Mouse (Mus musculus): Measurements from ENCODE around the gene Afdn. TPM values are rescaled to one million over a fixed set of nuclear protein-coding genes. Genes with fewer than 3 reads are reported as not detected.

Afdn gene
- polyA plus RNA-seq, 1 experiment from 2014 or later = 95.8 TPM

DNA sequence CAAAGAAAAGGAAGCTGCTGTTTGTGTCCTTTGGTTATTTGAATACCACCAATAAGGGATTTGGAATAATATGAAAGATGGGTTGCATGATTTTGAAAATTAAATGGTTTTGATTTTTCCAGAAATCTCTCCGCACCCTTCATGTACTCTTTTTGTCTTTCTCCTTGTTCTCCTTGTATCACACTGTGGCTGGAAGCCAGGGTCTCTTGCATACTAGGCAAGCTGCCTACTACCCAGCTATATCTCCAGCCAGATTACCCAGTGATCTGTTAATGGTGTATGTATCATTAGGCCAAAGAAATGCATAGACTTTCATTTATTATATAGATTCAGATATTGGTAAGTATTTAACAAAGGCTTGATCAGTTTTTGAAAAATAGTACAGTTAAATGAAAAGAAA, 45.7 kb downstream of the Afdn start:
- ATAC-seq (replicated peaks; ENCODE audit: insufficient number of reproducible peaks, low FRiP score, low TSS enrichment) = no peak
- Histone ChIP-seq H3K36me3 (ENCODE audit: control insufficient read depth, insufficient read depth, low read length) (peaks cover 15% of the 10 kb centered on the region), H3K9ac (ENCODE audit: low read depth, low read length) (no peak overlapping the region), H3K27me3 (ENCODE audit: control insufficient read depth, insufficient read depth, low read length) (no peaks in the 10 kb centered on the region), H3K9me3 (replicated peaks; ENCODE audit: control insufficient read depth, low read length) (no peaks in the 10 kb centered on the region), H3K4me3 (ENCODE audit: low read depth, low read length) (no peak overlapping the region), H3K27ac (ENCODE audit: low read depth, low read length) (no peak overlapping the region), H3K4me1 (ENCODE audit: control insufficient read depth, insufficient read depth, low read length) (peaks cover 2% of the 10 kb centered on the region; the same call in 1 of the 2 replicates), H3K4me2 (no peak overlapping the region)
- 93% methylated on average over 1 of the region's 1 CpGs for WGBS (ENCODE audit: insufficient replicate concordance)

DNA sequence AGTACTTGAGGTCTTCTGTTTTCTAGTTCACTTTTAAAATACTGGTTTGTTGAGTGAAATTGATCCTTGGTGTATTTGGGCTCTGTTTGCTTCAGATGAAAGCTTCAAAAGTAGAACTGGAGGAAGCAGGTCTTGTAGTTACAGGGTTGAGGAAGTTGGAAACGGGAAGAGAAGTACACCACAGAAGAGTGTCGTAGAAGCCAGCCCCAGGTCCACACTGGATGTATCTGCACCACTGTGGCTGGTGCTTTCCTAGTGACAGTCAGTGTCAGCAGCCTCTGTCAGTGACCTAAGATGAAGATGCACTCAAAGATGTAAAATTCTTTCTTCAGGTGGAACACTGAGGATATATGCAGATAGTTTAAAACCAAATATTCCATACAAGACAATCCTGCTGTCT, 57.5 kb downstream of the Afdn start:
- H3K9me3 ChIP-seq (replicated peaks; ENCODE audit: control insufficient read depth, low read length) = no peaks in the 10 kb centered on the region
- no peaks in the 10 kb centered on the region for H3K4me1 ChIP-seq (ENCODE audit: control insufficient read depth, insufficient read depth, low read length)
- peaks cover 10% of the 10 kb centered on the region; the same call in 1 of the 2 replicates for H3K36me3 ChIP-seq (ENCODE audit: control insufficient read depth, insufficient read depth, low read length)
- H3K27ac ChIP-seq (ENCODE audit: low read depth, low read length) = no peak overlapping the region
- no peak overlapping the region for H3K9ac ChIP-seq (ENCODE audit: low read depth, low read length)
- no peak overlapping the region for H3K4me2 ChIP-seq
- 78% methylated on average over 2 of the region's 2 CpGs for WGBS (ENCODE audit: insufficient replicate concordance)
- ATAC-seq (replicated peaks; ENCODE audit: insufficient number of reproducible peaks, low FRiP score, low TSS enrichment) = no peak
- H3K4me3 ChIP-seq (ENCODE audit: low read depth, low read length) = no peak overlapping the region
- no peaks in the 10 kb centered on the region for H3K27me3 ChIP-seq (ENCODE audit: control insufficient read depth, insufficient read depth, low read length)

DNA sequence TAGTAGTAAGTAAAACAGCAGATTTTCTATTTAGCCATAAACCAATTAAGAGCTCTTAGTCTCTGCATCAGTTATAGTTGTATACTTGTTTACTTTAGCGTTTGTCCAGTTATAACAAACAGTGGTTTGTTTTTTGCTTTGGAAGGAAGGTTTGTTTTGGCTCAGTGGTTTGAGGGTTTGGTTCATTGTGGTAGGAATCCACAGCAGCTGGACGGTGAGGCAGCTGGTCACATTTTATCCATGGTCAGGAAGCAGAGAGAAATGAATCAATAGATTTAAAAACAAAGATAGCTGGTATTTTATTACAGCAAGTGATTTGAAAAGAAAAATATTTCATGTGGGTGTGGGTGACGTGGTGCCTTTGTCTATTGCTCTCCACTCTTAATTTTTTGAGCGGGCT, 59.0 kb downstream of the Afdn start:
- Histone ChIP-seq H3K9ac (ENCODE audit: low read depth, low read length) (no peak overlapping the region), H3K9me3 (replicated peaks; ENCODE audit: control insufficient read depth, low read length) (no peaks in the 10 kb centered on the region), H3K4me2 (no peak overlapping the region), H3K27ac (ENCODE audit: low read depth, low read length) (no peak overlapping the region), H3K4me3 (ENCODE audit: low read depth, low read length) (no peak overlapping the region), H3K27me3 (ENCODE audit: control insufficient read depth, insufficient read depth, low read length) (no peaks in the 10 kb centered on the region), H3K36me3 (ENCODE audit: control insufficient read depth, insufficient read depth, low read length) (peaks cover 10% of the 10 kb centered on the region; the same call in 1 of the 2 replicates), H3K4me1 (ENCODE audit: control insufficient read depth, insufficient read depth, low read length) (no peaks in the 10 kb centered on the region)
- WGBS (ENCODE audit: insufficient replicate concordance) = 89% methylated on average over 4 of the region's 4 CpGs
- ATAC-seq (replicated peaks; ENCODE audit: insufficient number of reproducible peaks, low FRiP score, low TSS enrichment) = no peak

- Histone ChIP-seq H3K27me3 (ENCODE audit: control insufficient read depth, insufficient read depth, low read length) (no peaks in the 10 kb centered on the region), H3K9me3 (replicated peaks; ENCODE audit: control insufficient read depth, low read length) (no peaks in the 10 kb centered on the region), H3K27ac (ENCODE audit: low read depth, low read length) (no peak overlapping the region), H3K36me3 (ENCODE audit: control insufficient read depth, insufficient read depth, low read length) (peaks cover 18% of the 10 kb centered on the region; the same call in 1 of the 2 replicates), H3K9ac (ENCODE audit: low read depth, low read length) (no peak overlapping the region), H3K4me2 (no peak overlapping the region), H3K4me1 (ENCODE audit: control insufficient read depth, insufficient read depth, low read length) (no peaks in the 10 kb centered on the region), H3K4me3 (ENCODE audit: low read depth, low read length) (no peak overlapping the region)
- ATAC-seq (replicated peaks; ENCODE audit: insufficient number of reproducible peaks, low FRiP score, low TSS enrichment) = no peak
- 92% methylated on average over 2 of the region's 2 CpGs for WGBS (ENCODE audit: insufficient replicate concordance)
Measured at GRCm38 (mm10) chr17:13820676-13821075, 60.3 kb downstream of the Afdn start.

DNA sequence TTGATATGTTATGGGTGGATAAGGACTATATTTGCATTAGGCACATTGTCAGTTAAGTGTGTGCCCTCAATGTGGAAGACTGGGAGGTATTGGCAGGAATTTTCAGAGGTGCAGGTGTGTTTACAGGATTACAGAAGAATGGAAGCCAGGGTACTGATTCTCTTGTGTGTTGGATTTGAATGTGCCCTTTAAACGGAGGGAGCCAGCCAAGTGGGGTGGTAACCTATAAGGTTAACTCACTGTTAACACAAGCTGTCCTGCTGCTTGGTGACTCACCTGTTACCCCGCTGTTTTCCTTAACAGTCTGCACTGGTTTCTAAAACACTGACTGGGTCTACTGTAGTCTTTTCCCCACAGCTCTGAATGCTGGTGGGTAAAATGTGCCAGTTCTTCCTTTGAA, 65.1 kb downstream of the Afdn start:
- ATAC-seq (replicated peaks; ENCODE audit: insufficient number of reproducible peaks, low FRiP score, low TSS enrichment) = no peak
- H3K4me3 ChIP-seq (ENCODE audit: low read depth, low read length) = no peak overlapping the region
- H3K27me3 ChIP-seq (ENCODE audit: control insufficient read depth, insufficient read depth, low read length) = no peaks in the 10 kb centered on the region
- H3K9ac ChIP-seq (ENCODE audit: low read depth, low read length) = no peak overlapping the region
- no peak overlapping the region for H3K4me2 ChIP-seq
- H3K36me3 ChIP-seq (ENCODE audit: control insufficient read depth, insufficient read depth, low read length) = peaks cover 9% of the 10 kb centered on the region; the same call in 1 of the 2 replicates
- WGBS (ENCODE audit: insufficient replicate concordance) = 81% methylated on average over 2 of the region's 2 CpGs
- H3K9me3 ChIP-seq (replicated peaks; ENCODE audit: control insufficient read depth, low read length) = no peaks in the 10 kb centered on the region
- no peaks in the 10 kb centered on the region for H3K4me1 ChIP-seq (ENCODE audit: control insufficient read depth, insufficient read depth, low read length)
- no peak overlapping the region for H3K27ac ChIP-seq (ENCODE audit: low read depth, low read length)

DNA sequence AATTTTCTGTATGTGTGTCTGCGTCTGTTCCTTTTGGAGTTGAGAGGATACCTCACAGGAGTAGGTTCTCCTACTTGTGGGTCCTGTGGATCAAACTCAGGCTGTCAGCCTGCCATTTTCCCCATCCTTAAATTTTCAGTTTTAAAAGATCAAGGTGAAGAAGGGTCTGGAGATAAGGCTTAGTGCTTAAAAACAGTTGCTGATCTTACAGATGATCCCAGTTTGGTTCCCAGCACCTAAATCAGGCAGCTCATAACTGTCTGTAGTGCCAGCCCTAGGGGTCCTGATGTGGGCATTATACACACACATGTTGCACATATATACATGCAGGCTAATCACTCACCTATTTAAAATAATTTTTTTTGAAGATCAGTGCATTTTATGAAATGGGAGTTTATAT, 69.9 kb downstream of the Afdn start:
- H3K4me3 ChIP-seq (ENCODE audit: low read depth, low read length) = no peak overlapping the region
- no peak for ATAC-seq (replicated peaks; ENCODE audit: insufficient number of reproducible peaks, low FRiP score, low TSS enrichment)
- no peaks in the 10 kb centered on the region for H3K27me3 ChIP-seq (ENCODE audit: control insufficient read depth, insufficient read depth, low read length)
- H3K4me2 ChIP-seq = no peak overlapping the region
- H3K9me3 ChIP-seq (replicated peaks; ENCODE audit: control insufficient read depth, low read length) = no peaks in the 10 kb centered on the region
- H3K36me3 ChIP-seq (ENCODE audit: control insufficient read depth, insufficient read depth, low read length) = peaks cover 8% of the 10 kb centered on the region
- H3K9ac ChIP-seq (ENCODE audit: low read depth, low read length) = no peak overlapping the region
- no peak overlapping the region for H3K27ac ChIP-seq (ENCODE audit: low read depth, low read length)
- WGBS (ENCODE audit: insufficient replicate concordance) = 88% methylated on average over 1 of the region's 1 CpGs
- no peaks in the 10 kb centered on the region for H3K4me1 ChIP-seq (ENCODE audit: control insufficient read depth, insufficient read depth, low read length)

GRCm38 (mm10) chr17:13830636-13831341, 70.5 kb downstream of the Afdn start:
- H3K27ac ChIP-seq (ENCODE audit: low read depth, low read length) = no peak overlapping the region
- H3K4me3 ChIP-seq (ENCODE audit: low read depth, low read length) = no peak overlapping the region
- no peaks in the 10 kb centered on the region for H3K27me3 ChIP-seq (ENCODE audit: control insufficient read depth, insufficient read depth, low read length)
- H3K9ac ChIP-seq (ENCODE audit: low read depth, low read length) = no peak overlapping the region
- 93% methylated on average over 1 of the region's 1 CpGs for WGBS (ENCODE audit: insufficient replicate concordance)
- no peaks in the 10 kb centered on the region for H3K4me1 ChIP-seq (ENCODE audit: control insufficient read depth, insufficient read depth, low read length)
- peaks cover 3% of the 10 kb centered on the region for H3K36me3 ChIP-seq (ENCODE audit: control insufficient read depth, insufficient read depth, low read length)
- ATAC-seq (replicated peaks; ENCODE audit: insufficient number of reproducible peaks, low FRiP score, low TSS enrichment) = no peak
- no peak overlapping the region for H3K4me2 ChIP-seq
- no peaks in the 10 kb centered on the region for H3K9me3 ChIP-seq (replicated peaks; ENCODE audit: control insufficient read depth, low read length)

DNA sequence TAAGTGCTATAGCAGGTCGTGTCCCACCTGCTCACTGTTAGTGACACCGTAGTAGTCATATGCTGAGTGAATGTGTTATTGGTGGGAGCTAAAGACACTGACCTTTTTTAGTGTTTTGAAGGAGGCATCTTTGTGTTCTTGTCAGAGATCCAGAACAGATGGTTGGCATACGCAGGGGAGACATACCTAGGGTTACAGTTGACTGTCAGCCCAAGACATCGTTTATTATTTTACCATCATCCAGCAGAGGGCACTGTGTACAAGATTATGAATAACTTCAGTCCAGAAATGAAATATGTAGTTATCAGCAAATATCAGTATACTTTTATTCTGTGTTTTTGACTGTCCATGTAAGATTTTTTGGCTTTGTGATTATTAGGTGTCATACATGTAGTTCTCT, 75.5 kb downstream of the Afdn start:
- Histone ChIP-seq H3K27me3 (ENCODE audit: control insufficient read depth, insufficient read depth, low read length) (no peaks in the 10 kb centered on the region), H3K4me1 (ENCODE audit: control insufficient read depth, insufficient read depth, low read length) (no peaks in the 10 kb centered on the region), H3K4me3 (ENCODE audit: low read depth, low read length) (no peak overlapping the region), H3K9ac (ENCODE audit: low read depth, low read length) (no peak overlapping the region), H3K9me3 (replicated peaks; ENCODE audit: control insufficient read depth, low read length) (no peaks in the 10 kb centered on the region), H3K27ac (ENCODE audit: low read depth, low read length) (no peak overlapping the region), H3K4me2 (no peak overlapping the region), H3K36me3 (ENCODE audit: control insufficient read depth, insufficient read depth, low read length) (peaks cover 2% of the 10 kb centered on the region; the same call in 1 of the 2 replicates)
- WGBS (ENCODE audit: insufficient replicate concordance) = 86% methylated on average over 4 of the region's 4 CpGs
- ATAC-seq (replicated peaks; ENCODE audit: insufficient number of reproducible peaks, low FRiP score, low TSS enrichment) = no peak

DNA sequence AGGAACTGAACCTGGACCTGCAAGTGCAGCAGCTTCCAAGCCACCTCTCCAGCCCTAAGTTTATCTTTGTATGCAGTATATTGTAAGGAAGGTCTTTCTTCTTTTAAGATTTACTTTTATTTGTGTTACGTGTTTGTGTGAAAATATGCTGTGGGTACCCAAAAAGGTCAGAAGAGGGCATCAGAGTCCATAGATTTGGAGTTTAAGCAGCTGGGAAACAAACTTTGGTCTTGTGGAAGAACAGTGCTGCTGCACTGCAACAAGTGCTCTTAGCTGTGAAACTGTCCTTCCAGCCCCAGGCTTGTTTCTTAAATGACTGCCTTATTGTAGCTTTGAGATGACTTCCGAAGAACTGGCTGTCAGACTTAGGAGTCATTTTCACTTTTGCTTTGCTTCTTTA, 89.8 kb downstream of the Afdn start:
- H3K4me2 ChIP-seq = no peak overlapping the region
- H3K27ac ChIP-seq (ENCODE audit: low read depth, low read length) = no peak overlapping the region
- no peak overlapping the region for H3K4me3 ChIP-seq (ENCODE audit: low read depth, low read length)
- no peaks in the 10 kb centered on the region for H3K9me3 ChIP-seq (replicated peaks; ENCODE audit: control insufficient read depth, low read length)
- H3K27me3 ChIP-seq (ENCODE audit: control insufficient read depth, insufficient read depth, low read length) = no peaks in the 10 kb centered on the region
- peaks cover 14% of the 10 kb centered on the region for H3K36me3 ChIP-seq (ENCODE audit: control insufficient read depth, insufficient read depth, low read length)
- no peak overlapping the region for H3K9ac ChIP-seq (ENCODE audit: low read depth, low read length)
- no peak for ATAC-seq (replicated peaks; ENCODE audit: insufficient number of reproducible peaks, low FRiP score, low TSS enrichment)
- H3K4me1 ChIP-seq (ENCODE audit: control insufficient read depth, insufficient read depth, low read length) = no peaks in the 10 kb centered on the region
- 89% methylated on average over 2 of the region's 2 CpGs for WGBS (ENCODE audit: insufficient replicate concordance)
